Comparison of ENCODE assay signal across 9 mouse cellular contexts in the genomic region with DNA sequence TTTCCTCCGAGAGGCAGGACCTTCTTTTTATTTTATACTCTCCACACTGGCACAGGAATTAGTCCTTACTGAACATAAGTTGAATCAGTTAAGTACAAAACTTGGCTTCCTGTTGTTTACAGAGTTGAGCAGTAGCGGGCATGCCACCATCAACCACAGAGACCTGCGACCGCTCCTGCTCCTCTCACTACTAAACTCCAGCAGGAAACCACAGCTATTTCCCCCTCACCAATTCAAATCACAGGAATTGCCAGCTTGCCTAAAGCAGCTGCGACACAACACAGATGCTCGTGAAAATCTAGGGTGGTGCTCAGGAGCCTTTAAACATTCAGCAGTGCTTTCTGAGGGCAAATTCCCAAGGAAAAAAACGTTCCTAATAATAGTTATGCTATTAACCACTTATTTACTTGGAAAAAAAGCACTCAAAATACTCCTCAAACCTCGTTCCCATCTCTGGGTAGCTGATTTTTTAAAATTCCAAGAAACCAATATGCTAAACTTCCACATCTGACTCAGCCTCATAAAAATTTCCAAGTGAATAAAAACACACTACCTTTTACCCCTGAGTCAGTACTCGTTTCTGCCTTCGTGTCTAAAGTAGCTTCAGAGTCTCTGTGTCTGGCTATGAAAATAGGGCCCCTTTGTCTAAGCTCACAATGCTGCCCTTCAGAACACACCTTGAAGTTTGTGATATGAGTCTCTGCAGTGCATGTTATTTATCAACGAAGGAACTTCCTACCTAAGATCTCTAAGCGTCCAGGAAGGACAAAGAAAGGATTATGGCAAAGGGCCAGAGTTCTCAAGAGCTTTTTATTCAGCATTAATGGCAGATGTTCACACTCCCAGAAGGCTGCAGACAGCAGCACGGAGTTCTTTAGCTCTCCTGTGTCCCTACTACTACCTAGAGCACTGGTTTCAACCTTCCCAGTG. TPM values are rescaled to one million over a fixed set of nuclear protein-coding genes. Genes with fewer than 3 reads are reported as not detected.
DNase-seq lines count a peak whose midpoint lies in the region; ATAC-seq and TF ChIP-seq lines count a peak whose summit lies in the region.
"Had no signal": no experiment of that assay in that cellular context is flagged by ENCODE, and none has a peak within 500 bp of the region (broad histone marks: within the 10 kb centered on the region; RNA-seq: fewer than 3 reads in every experiment).

No protein-coding gene starts in this region.

- no peaks in the 10 kb centered on the region for H3K4me1 ChIP-seq in kidney, postnatal 0 days (replicated peaks; ENCODE audit: insufficient read depth, low read length)
- 0 out of 2 replicates have a peak, but pooled peaks cover 9% of the 10 kb centered on the region for H3K4me1 ChIP-seq in heart, postnatal 0 days (ENCODE audit: control insufficient read depth, insufficient read depth)
- peaks cover 21% of the 10 kb centered on the region; the same call in 1 of the 2 replicates for H3K4me1 ChIP-seq in small intestine, adult 2 months (ENCODE audit: control insufficient read depth, insufficient read depth, insufficient read length, low read length)

- no peak for TF ChIP-seq POLR2A in small intestine, adult 2 months (IDR thresholded peaks at IDR 0.05; ENCODE audit: low read depth, low read length)

- TF ChIP-seq EP300 in heart, postnatal 0 days (IDR thresholded peaks at IDR 0.05; ENCODE audit: low read depth), result no peak

- H3K27ac ChIP-seq in kidney, postnatal 0 days, result peak overlapping the region; percentile 32; the same call in 1 of the 2 replicates
- H3K27ac ChIP-seq in heart, postnatal 0 days (ENCODE audit: low read depth), result peak overlapping the region; percentile 23; the same call in 1 of the 2 replicates
- peak overlapping the region; percentile 73 for H3K27ac ChIP-seq in small intestine, adult 2 months (ENCODE audit: insufficient read depth, low read depth, low read length)

- H3K27me3 ChIP-seq in kidney, postnatal 0 days (ENCODE audit: insufficient read depth, low read length), result no peaks in the 10 kb centered on the region
- no peaks in the 10 kb centered on the region for H3K27me3 ChIP-seq in heart, postnatal 0 days (ENCODE audit: control insufficient read depth, insufficient read depth, low read length)
- no peaks in the 10 kb centered on the region for H3K27me3 ChIP-seq in small intestine, adult 2 months (ENCODE audit: control insufficient read depth, insufficient read depth, low read length)

- DNase-seq in kidney, postnatal 0 days (ENCODE audit: low spot score), result peak; percentile 41
- DNase-seq in kidney, postnatal 25 days, result no peak
- DNase-seq in heart, postnatal 0 days (ENCODE audit: low spot score), result peak; percentile 25
- DNase-seq in cerebellum, adult 18-20 months, result no peak
- no peak for DNase-seq in adrenal gland, postnatal 25 days
- DNase-seq: adrenal gland, postnatal 10 days had no signal

- no peak overlapping the region for H3K9ac ChIP-seq in kidney, postnatal 0 days (ENCODE audit: low read depth, low read length)
- no peak overlapping the region for H3K9ac ChIP-seq in heart, postnatal 0 days (replicated peaks; ENCODE audit: low read depth, low read length)

- no peak overlapping the region for H3K4me2 ChIP-seq in kidney, postnatal 0 days (ENCODE audit: low read length)
- H3K4me2 ChIP-seq in heart, postnatal 0 days (ENCODE audit: low read depth, low read length), result peak overlapping the region; percentile 35

- WGBS in kidney, postnatal 0 days, result 36% methylated on average over 13 of the region's 13 CpGs
- 18% methylated on average over 13 of the region's 13 CpGs for WGBS in heart, postnatal 0 days
- WGBS in small intestine, adult 2 months, result 10% methylated on average over 13 of the region's 13 CpGs

- no peak for ATAC-seq in kidney, postnatal 0 days (replicated peaks; ENCODE audit: low FRiP score, low read depth)
- peak; percentile 88 for ATAC-seq in activated CD4-positive, CD25-positive, alpha-beta regulatory T cell, adult 4 months
- ATAC-seq in heart, postnatal 0 days (ENCODE audit: insufficient read depth, low read depth), result no peak
- ATAC-seq in erythroid progenitor cell, adult 5-6 weeks (replicated peaks; ENCODE audit: low FRiP score, poor library complexity, severe bottlenecking), result no peak

- H3K9me3 ChIP-seq in kidney, postnatal 0 days (replicated peaks; ENCODE audit: low read length), result no peaks in the 10 kb centered on the region
- no peaks in the 10 kb centered on the region for H3K9me3 ChIP-seq in heart, postnatal 0 days (replicated peaks; ENCODE audit: control insufficient read depth, low read length)

- no peaks in the 10 kb centered on the region for H3K36me3 ChIP-seq in kidney, postnatal 0 days (ENCODE audit: insufficient read depth, low read length)
- no peaks in the 10 kb centered on the region for H3K36me3 ChIP-seq in heart, postnatal 0 days (replicated peaks; ENCODE audit: control insufficient read depth, insufficient read depth, low read length)
- H3K36me3 ChIP-seq in small intestine, adult 2 months (ENCODE audit: control insufficient read depth, insufficient read depth, low read length), result no peaks in the 10 kb centered on the region

- no peak for TF ChIP-seq CTCF in kidney, postnatal 0 days (IDR thresholded peaks at IDR 0.05; ENCODE audit: low read depth)
- TF ChIP-seq CTCF in heart, postnatal 0 days (IDR thresholded peaks at IDR 0.05; ENCODE audit: low read depth), result no peak
- TF ChIP-seq CTCF in small intestine, adult 2 months (IDR thresholded peaks at IDR 0.05; ENCODE audit: extremely low read depth, insufficient read length, insufficient replicate concordance, low read depth, low read length), result no peak

- no peak overlapping the region for H3K4me3 ChIP-seq in kidney, postnatal 0 days (replicated peaks; ENCODE audit: low read depth, low read length)
- no peak overlapping the region for H3K4me3 ChIP-seq in heart, postnatal 0 days (ENCODE audit: low read depth, low read length)
- no peak overlapping the region for H3K4me3 ChIP-seq in small intestine, adult 2 months (ENCODE audit: low read depth, low read length)

RNA-seq across cellular contexts. Expression of a gene that starts 13.4 kb away (rescaled TPM):
- polyA plus RNA-seq in kidney, postnatal 0 days (2015; fragmentation: Nextera tagmentation; extraction: Ambion mirVana), result 2.3 and 2.4 TPM in 2 replicates
- polyA plus RNA-seq in activated CD4-positive, CD25-positive, alpha-beta regulatory T cell, adult 4 months (2017; shearing (Covaris generic)), result 10 to 100 TPM; 17.9 to 21.7 TPM
- total RNA-seq in heart, postnatal 0 days (2014; rRNA removed; ENCODE audit: low replicate concordance), result 2.0 and 2.9 TPM in 2 replicates
- polyA plus RNA-seq in heart, postnatal 0 days (2015; fragmentation: Nextera tagmentation; extraction: Ambion mirVana), result 1.9 and 2.0 TPM in 2 replicates
- polyA plus RNA-seq in small intestine, adult 2 months (2012; rRNA removed), result 1.1 and 3.0 TPM in 2 replicates
- 0.36 and 1.3 TPM in 2 replicates for total RNA-seq in erythroid progenitor cell, adult 5-6 weeks (2015; ENCODE audit: low replicate concordance)
- total RNA-seq in erythroid progenitor cell, adult 5-6 weeks (2017; ENCODE audit: low replicate concordance), result 0.08 and 0.51 TPM in 2 replicates
- total RNA-seq in adrenal gland, postnatal 25 days (2021), result 1.9 and 2.0 TPM in 2 replicates

Comparison
In these comparisons a context has a peak if more than half of its experiments do, and no peak if none do; other contexts are left out.
1. DNase-seq: peak in kidney, postnatal 0 days (single experiment) and heart, postnatal 0 days (single experiment); none in kidney, postnatal 25 days (0 of 2), cerebellum, adult 18-20 months (0 of 2) and adrenal gland, postnatal 25 days (single experiment).
2. H3K27ac ChIP-seq: peak in every context shown above with its lines; median percentile 73 in small intestine, adult 2 months; 32 in kidney, postnatal 0 days; 23 in heart, postnatal 0 days.